Mouse (Mus musculus) B cell, adult 2 months (primary cell): ENCODE results near the gene Qtrt1.
"Not testable (repeated sequence)": the region's sequence is repeated elsewhere in the genome, so short reads cannot be mapped to it uniquely, and the experiment has no call there.

ENCODE experiments used
- DNase-seq, 2 experiments: peaks; one replicate each; pipeline ENCODE4 v3.0.0; 2022

Qtrt1 gene

GRCm38 (mm10) chr9:21451870-21452269 is 40.2 kb downstream of the Qtrt1 start:
- no peak for DNase-seq

GRCm38 (mm10) chr9:21453003-21453402 is 41.4 kb downstream of the Qtrt1 start:
- no peak for DNase-seq

- no peak for DNase-seq
Observed at GRCm38 (mm10) chr9:21453459-21453858, 41.8 kb downstream of the Qtrt1 start.

- no peak for DNase-seq
Observed at GRCm38 (mm10) chr9:21454556-21454955, 42.9 kb downstream of the Qtrt1 start.

- no peak for DNase-seq
Observed at GRCm38 (mm10) chr9:21455103-21455770, 43.6 kb downstream of the Qtrt1 start.

GRCm38 (mm10) chr9:21456246-21456929 is 44.8 kb downstream of the Qtrt1 start:
- no peak for DNase-seq

GRCm38 (mm10) chr9:21456930-21457634 is 45.4 kb downstream of the Qtrt1 start:
- DNase-seq = no peak

- no peak for DNase-seq
Observed at GRCm38 (mm10) chr9:21458821-21459220, 47.2 kb downstream of the Qtrt1 start.

GRCm38 (mm10) chr9:21460400-21460940 is 48.8 kb downstream of the Qtrt1 start:
- no peak for DNase-seq

GRCm38 (mm10) chr9:21463138-21463590 is 51.5 kb downstream of the Qtrt1 start:
- DNase-seq = no peak

- no peak for DNase-seq
Observed at GRCm38 (mm10) chr9:21463766-21464564, 52.3 kb downstream of the Qtrt1 start.

- not testable (repeated sequence) for DNase-seq
Observed at GRCm38 (mm10) chr9:21464565-21464928, 52.9 kb downstream of the Qtrt1 start.

GRCm38 (mm10) chr9:21469032-21470024 is 57.7 kb downstream of the Qtrt1 start:
- DNase-seq = peak; percentile 76
